Mouse (Mus musculus): ENCODE results near the gene Afg1l. TPM values are rescaled to one million over a fixed set of nuclear protein-coding genes. Genes with fewer than 3 reads are reported as not detected.
A peak's percentile ranks its signal among the peaks of the same experiment; 100 is the strongest.

The Afg1l gene
- total RNA-seq, 2 experiments from 2014 or later = 5.0 to 5.3 TPM

DNA sequence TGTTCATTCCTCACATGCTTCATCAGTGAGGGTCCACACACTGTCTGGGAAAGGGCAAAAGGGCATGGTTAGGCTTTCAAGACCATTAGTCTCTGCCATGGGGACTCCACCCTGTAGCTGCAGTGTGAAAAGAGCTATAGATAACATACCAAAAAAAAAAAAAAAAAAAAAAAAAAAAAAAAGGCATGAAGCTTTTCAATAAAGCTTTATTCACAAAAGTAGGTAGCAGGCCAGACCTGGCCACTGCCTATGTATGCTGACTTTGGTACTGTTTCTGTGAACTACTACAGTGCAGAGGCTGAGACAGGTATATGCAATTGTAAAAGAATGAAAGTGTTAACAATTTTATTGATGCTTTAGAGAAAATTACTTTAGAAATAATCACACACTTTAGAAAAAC lies 90.2 kb downstream of the Afg1l start:
- intact Hi-C loops (cut with DNase I) = no loop called here

DNA sequence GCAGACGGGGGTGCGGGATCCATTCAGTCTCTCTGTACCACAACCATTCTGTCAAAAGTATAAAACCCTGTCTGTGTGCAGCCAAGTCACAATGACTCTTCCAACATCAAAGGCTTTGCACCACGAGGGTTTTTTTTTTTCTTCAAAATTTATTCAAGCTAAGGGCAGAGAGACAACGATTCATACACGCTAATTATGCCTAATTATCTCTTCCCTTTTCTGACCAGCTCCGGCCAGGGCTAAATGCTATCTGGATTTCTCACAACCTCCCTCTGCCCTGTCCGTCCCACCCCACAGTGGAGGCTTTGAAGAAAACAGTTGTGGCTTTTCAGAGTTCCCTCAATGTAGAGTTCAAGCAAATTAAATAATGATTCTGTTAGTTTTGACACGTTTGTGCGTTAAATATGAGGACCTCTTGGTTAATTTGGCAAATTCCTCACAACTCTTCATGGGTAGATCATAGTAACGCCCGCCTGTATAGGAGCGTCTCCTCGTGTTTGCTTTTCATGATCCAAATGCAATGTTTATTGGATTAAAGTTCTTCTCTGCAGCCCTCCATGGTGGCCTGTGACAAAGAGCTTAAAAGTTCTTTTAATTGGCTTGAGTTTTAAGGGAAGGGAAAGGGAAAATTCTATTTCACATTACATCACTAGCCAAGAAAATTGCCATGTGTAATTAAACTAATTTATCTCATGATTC lies 93.3 kb downstream of the Afg1l start:
- no peak for DNase-seq
- intact Hi-C loops (cut with DNase I) = no loop called here

More for the DNA sequence above, 90.2 kb downstream of the Afg1l start:
- DNase-seq = no peak

DNA sequence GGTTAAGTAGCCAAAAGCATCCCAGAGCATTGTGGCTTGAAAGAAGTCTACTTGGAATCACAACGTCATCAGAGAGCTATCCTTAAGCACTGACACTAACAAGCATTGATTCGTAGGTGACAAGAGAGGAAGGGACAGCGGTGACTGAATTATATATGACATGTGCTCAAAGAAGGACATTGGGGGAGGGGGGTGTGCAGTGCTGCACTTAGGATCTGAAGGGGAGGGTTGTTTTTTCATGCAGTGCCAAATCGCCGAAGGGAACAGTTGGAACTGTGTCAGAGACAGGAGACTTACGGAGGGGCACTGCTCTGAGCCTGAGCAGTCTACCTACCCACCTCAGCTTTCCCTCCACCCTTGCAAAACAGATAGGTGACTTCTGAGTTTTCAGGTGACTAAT lies 94.7 kb downstream of the Afg1l start:
- DNase-seq = peak; percentile 10
- intact Hi-C loops (cut with DNase I) = no loop called here

DNA sequence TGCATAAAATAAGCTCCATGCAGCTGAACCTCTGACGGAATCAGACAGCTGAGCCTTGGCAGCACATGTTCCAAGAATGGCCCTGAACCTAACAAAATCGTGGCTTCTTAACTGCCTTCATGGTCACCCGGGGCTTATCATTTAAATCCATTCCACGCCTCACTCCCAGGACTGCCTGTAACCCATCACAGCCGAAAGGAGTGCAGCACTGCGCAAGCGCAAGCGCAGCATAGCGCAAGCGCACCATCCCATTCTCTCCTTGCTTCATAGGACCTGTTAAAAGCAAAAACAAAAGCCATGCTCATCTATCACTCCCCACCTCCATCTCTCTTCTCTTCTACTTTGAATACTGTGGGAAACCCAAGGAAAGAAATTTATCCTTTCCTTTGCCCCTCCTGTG lies 114.1 kb downstream of the Afg1l start:
- DNase-seq = no peak
- intact Hi-C loops (cut with DNase I) = no loop called here

DNA sequence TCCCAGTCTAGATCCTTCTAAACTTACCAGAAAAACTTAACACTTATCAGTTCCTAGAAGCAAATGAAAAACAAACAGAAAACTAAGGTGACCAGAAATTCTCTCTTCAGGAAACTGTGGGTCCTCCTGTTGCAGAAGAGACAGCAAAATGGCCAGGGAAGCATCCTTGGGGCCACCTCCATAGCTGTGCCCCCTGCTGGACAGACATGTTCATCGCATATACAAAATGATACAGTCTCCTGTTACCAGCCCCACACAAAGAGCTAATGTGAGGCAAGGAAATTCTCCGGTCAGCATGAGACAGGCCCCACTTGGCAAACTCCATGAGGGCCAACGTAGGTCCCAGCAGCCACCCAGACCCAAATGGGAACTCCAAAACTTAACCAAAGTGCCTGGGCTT lies 122.4 kb downstream of the Afg1l start:
- DNase-seq = peak; percentile 26
- intact Hi-C loops (cut with DNase I) = no loop called here

DNA sequence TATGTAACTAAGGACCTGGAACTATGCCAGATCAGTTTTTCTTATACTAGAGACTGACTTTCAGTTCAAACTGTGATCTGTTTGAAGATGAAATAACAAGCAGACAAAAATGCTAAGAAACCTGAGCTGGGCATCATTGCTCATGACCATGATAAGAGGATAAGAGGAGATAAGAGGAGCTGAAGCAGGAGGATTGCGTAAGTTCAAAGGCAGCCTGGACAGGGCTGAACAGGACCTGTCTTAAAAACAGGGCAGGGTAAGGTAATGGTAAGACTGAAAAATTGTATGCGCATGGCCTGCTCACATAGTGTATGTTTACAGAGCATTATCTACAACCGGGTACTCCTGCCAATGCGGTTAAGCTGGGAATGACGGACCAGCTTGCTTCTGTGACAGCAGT lies 130.4 kb downstream of the Afg1l start:
- DNase-seq = no peak
- intact Hi-C loops (cut with DNase I) = no loop called here

DNA sequence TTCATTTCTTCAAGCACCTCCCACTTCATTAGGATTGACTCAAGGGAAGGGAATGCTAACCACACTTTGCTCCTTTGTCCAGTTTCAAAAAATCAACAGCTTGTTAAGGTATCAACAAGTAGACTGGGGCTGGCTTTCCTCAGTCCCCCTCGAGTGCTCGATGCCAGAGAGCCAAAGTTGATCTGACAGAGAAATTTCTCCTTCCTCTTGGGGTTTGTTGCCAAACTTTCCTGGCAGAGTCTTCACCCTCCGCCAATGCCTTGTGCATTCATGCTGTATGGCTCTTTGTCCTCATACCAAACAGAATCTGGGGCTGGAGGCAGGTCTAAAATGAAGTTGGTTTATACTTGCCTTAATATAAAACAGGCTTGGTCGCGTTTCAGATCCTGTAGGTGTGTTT lies 131.2 kb downstream of the Afg1l start:
- peak; percentile 35 for DNase-seq
- intact Hi-C loops (cut with DNase I) = no loop called here

DNA sequence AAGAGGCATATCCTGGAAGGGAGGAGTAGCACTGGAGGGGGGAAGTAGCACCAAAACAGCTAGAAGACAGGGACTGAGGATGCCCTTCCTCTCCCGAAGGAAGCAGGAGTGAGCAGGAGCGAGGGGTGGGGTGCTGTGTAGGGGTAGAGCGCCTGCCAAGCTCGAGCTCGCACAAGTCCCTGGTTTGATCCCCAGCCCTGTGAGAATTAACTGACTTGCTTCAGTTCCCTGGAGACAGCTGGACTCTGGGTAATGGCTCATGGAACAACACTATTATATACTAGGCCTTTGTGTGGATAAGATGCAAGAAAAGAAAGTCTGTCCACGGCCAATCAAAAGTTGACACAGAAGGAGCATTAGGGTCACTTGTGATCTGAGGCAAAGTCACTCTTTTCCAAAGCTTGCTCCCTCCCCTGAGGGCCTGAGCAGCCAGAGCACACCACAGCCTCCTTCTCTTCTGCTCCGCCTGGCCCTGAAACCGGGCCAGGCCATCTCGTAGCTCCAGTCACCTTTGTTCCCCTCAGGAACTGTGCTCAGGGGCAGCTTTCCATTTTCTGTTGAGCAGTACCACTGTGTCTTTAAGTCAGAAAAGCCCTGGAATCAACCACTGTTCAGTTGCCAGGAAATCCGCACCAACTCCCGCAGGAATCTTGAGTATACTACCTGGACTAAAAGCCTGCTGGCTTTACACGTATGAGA lies 132.0 kb downstream of the Afg1l start:
- intact Hi-C loops (cut with DNase I) = no loop called here
- DNase-seq = no peak

DNA sequence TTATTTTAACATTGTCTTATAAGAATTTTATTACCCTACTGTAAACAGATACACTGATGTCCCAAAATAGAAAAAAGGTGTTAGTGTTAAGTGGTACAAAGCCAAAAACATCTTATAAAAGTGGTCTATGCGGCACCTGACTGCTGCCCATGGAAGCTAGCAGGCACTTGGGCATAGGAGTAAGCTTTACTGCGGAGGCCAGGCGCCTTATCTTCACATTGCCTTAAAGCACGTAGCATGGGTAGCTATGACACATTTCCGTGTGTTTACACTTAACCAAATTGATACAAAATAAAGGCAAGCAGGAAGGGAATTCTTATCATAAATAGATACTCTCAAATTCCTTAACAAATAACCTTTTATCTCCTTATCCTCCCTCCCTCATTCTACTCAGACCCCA lies 135.7 kb downstream of the Afg1l start:
- no peak for DNase-seq
- intact Hi-C loops (cut with DNase I) = no loop called here

DNA sequence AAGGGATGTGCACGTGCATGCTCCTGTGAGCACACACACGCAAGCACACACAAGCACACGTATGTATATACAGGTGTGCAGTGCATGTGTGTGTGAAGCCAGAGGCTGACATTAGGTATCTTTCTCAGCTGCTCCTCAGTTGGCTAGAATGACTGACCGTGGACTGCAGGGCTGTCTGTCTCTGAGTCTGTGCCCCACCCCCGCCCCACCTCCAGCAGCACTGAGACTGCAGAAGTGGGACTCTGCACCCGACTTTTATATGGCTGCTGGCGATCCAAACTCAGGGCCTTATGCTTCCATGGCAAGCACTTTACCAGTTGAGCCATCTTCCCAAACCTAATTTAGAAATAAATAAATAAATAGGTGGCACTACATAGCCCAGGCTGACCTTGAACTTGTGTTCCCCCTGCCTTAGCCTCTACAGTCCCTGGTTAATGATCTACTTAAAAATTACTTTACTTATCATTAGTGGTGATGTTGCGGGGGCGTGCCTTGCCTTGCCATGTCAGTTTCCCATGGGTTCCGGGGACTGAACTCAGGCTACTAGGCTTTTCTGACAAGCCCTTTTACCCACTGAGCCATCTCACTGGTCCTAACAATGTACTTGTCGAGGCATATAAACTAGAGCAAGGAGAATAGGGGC lies 136.4 kb downstream of the Afg1l start:
- DNase-seq = no peak
- intact Hi-C loops (cut with DNase I) = no loop called here

DNA sequence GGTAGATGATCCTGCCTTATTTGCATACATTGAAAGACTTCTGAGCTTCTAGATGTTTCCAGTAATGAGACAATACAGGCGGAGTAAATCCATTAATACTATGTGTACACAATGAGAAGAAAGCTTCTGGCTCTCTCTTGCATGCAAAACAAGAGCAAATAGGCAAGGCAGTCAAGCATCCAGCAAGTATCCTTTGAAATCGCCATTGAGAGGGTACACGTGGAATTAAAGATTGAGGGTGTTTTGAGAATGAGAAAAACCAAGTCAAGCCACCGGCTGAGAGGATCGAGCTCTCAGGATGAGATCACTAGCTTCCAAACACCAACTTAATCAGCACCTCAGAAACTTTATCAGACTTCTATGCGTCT lies 138.0 kb downstream of the Afg1l start:
- DNase-seq = no peak
- intact Hi-C loops (cut with DNase I) = no loop called here

DNA sequence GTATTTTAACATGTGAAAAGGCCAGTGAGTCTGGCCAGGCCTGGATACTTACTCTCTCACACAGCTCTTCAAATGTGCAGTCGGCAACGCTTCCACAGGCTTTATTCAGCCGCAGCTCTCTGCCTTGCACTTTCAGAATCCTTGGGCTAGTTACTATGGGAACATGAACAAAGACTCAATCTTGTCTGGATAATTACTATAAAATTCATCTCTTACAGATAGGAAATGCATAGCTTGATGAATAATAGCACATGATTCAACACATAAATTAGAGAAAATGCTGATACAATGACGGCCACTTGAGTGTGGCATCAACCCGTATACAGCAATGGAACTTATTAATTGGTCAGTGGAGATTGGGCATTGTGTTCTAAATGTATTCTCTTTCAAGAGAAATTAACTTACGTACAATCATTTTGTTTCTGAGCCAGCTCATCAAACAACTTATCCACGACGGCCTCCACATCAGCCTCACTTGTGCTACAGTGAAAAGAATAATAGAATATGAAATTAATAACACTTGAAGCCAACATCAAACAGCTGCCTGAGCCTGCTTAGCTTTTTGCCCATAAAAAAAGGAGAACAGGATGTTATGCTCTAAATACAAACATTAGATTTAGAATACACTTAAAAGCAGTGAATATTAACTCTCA lies 138.5 kb downstream of the Afg1l start:
- no peak for DNase-seq
- intact Hi-C loops (cut with DNase I) = loop anchor here (5.0 to 10.0 kb wide), 2 partner anchors 162 to 245 kb away; partner anchors contain the start of genes Nr2e1, Ostm1 and Snx3

DNA sequence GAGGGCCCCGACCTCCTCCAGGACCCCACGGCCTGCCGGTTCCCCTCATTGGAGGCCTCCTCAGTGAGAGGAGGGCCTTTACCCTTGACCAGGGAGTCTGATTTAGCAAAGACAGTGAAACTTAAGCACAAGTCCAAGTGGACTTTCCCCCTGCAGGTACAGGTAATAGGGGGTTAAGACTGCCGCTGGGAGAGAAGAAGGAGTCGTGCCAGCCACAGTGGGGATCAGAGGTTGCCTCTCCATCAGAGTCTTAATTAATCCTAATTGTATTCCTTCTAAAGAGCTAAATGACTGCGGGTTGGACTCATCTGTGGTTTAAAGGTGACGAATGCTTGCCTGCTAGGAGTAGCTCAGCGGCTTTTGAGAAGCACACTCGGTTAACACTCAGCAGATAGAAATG lies 139.9 kb downstream of the Afg1l start:
- no peak for DNase-seq
- intact Hi-C loops (cut with DNase I) = loop anchor here (5.0 to 10.0 kb wide), 2 partner anchors 164 to 246 kb away; partner anchors contain the start of genes Nr2e1, Ostm1 and Snx3

DNA sequence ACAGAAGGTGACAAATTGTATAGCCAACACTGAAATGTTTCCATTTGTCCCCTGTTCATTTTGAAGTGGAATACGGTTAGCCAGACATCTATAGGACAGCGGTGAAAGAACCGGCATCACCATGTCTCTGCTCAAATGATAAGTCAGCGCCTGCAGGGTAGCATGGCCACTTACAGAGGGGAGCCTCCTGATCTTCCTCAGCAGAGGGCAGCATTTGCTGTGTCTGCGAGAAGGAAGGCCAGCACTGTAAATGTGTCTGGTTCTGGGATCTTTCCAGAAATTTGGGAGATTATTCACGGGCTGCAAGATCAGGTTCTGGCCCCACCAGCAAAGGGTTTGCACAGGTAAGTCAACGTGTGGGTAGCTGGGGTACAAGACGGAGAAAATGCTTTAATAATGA lies 150.8 kb downstream of the Afg1l start:
- peak; percentile 60 for DNase-seq
- intact Hi-C loops (cut with DNase I) = no loop called here

DNA sequence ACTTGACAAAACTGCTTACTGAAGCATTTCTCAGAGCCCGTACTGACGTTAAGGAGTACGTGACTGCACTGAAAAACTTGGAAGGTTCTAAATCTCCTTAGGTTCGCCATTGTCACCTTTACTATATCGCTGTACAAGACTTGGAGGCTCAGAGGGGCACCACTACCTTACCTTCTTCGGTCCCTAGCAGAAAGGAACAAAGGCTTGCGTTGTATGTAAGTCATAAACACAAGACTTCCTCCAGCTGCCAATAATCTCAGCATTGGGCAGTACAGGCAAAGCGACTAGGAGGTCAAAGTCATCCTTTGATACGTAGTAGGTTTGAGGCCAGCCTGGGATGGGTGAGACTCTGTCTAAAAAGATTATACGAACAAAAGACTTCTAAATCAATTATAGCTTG lies 153.1 kb downstream of the Afg1l start:
- no peak for DNase-seq
- intact Hi-C loops (cut with DNase I) = no loop called here

DNA sequence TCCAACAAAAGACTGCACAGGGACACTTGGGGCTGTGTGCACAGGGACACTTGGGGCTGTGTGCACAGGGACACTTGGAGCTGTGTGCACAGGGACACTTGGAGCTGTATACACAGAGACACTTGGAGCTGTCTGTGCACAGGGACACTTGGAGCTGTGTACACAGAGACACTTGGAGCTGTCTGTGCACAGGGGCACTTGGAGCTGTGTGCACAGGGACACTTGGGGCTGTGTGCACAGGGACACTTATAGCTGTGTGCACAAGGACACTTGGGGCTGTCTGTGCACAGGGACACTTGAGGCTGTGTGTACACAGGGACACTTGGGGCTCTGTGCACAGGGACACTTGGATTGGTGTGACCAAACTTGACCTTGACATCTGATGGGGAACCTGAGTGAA lies 154.4 kb downstream of the Afg1l start:
- intact Hi-C loops (cut with DNase I) = loop anchor here (5.0 kb wide), 1 partner anchor 308 kb away; no protein-coding TSS in a partner anchor
- DNase-seq = no peak

DNA sequence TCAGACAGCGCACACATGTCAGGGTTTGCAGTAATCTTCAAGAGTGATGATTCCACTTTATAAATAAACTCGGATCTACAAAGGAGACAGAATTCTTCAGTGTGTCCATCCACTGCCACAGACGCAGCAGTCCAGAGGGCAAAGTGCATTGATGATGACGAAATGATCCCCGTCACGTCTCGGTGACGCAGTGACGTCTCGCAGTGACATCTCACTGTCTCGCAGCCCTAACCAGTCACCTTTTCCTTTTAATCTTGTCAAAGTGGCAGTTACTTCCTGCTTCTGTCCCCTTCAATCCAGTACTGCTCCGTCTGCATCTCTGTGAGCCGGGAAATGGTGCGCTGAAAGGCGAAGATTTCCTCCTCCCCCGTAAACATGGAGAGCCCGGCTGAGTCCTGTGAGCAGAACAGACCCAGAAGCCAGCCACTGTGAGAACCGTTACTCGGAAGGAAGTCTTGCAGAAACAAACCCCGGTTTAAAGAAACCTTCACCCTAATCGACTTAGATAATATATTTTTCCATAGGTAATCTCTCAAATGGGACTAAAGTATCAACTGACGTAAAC lies 165.1 kb downstream of the Afg1l start:
- no peak for DNase-seq
- intact Hi-C loops (cut with DNase I) = no loop called here

DNA sequence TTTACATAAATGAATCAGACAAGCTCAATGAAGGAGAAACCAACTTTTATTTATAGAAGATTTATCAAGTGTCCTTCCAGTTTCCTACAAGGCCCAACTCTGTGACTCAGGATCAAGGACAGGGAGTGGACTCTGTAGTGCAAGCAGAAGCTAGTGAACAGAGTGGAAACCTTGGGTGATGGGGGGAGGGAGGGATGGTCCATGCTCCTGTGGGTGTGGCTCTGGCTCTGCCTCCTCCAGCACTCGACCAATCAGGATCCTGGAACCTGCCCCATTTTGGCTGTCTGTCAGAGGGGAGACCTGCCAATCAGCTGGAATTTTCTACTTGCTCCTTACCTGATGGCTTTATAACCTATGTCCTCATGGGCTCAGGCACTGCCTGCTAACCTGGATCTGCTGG lies 165.8 kb downstream of the Afg1l start:
- intact Hi-C loops (cut with DNase I) = no loop called here
- no peak for DNase-seq

DNA sequence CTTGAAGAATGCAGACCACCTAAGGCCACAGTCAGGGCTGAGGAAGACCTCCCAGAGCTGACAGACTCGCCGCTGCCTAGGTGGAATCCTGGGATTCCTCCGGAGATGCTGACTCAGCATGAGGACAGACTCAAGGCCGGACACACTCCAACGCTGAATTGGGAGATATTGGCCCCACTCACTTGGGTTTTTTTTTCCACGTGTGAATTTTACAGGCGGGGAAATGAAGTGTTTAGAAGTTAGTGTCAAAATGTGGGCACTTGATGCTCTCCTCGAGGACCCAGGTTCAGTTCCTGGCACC lies 169.7 kb downstream of the Afg1l start:
- no peak for DNase-seq
- intact Hi-C loops (cut with DNase I) = loop anchor here (2.0 to 10.0 kb wide), 3 partner anchors 328 to 636 kb away; no protein-coding TSS in a partner anchor

DNA sequence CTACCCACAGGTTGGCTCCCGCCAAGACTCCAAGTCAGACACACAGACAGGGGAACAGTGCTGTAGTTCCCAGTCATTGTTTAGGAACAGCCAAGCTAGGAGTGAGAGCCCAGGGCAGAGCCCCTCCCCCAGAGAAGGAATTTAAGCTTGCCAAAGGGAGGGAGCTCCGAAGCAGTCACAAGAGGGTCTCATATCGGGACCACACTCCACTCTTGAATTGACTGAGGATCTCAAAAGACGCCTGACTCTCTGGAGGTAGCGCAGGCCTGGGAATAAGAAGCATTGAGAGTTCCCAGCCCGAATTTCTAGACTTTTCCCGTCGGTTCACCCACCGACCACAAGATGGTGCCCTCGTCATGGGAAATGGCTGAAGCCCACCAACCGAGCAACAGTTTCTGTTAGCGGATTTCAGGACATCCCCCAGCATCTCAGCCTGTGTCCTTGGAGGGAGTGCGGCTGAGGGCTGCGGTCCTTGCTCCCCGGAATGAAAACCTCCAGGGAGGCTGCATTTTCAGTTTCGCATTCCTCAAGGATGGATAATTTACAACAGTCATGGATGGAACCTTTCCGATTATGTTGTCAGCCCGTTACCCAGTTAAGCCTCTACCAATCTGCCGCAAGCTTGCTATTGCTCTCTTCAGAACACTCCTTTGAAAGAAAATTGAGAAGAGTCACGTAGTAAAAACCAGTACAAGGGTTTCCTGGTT lies 170.2 kb downstream of the Afg1l start:
- intact Hi-C loops (cut with DNase I) = loop anchor here (2.0 to 10.0 kb wide), 3 partner anchors 329 to 637 kb away; no protein-coding TSS in a partner anchor
- peak; percentile 78 for DNase-seq

Measured in left cerebral cortex, postnatal 4 days (tissue).